Mouse (Mus musculus) E14TG2a.4 (cell line): Measurements from ENCODE around the gene Svop.

Experiments used
- CTCF ChIP-seq: conservative IDR thresholded peaks from 2 replicates; pipeline ENCODE4 v1.5.1; 2014; ENCODE audit warnings: low read length
- NANOG ChIP-seq: IDR thresholded peaks from 2 replicates; pipeline ENCODE4 v1.6.1; 2014; ENCODE audit warnings: borderline replicate concordance, low read length, mixed read lengths
- POU5F1 ChIP-seq: IDR thresholded peaks from 2 replicates; pipeline ENCODE4 v1.6.1; 2014; ENCODE audit warnings: low read length, borderline replicate concordance

DNA sequence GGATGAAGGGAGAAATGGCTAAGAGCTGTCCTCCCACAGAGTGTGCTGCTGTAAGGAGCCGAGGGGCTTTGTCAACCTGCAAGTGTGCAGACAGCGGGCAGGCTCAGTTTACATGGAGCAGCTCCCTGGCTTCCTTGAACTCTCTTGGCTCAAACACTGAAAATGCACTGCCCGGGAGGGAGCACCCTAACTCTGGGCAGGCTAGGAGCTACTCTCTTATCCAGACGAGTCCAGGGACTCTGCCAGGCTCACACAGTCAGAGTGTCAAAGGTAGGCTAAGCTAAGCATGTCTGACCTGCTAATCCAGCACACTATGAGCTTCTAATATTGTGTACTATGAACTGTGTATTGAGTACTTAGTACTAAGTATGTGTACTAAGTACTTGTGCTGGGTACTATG, 84.4 kb downstream of the Svop start:
- TF ChIP-seq CTCF (no peak), NANOG (no peak), POU5F1 (no peak)
